Mouse (Mus musculus) frontal cortex, postnatal 36 days (tissue): ENCODE measurements around the gene Dpm2.
A peak's percentile ranks its signal among the peaks of the same experiment; 100 is the strongest.

Experiments used
- DNase-seq, 2 experiments: peaks; one replicate each; pipeline ENCODE4 v3.0.0; 2022; ENCODE audit warnings: low spot score in 2 of 2

Dpm2 gene

GRCm38 (mm10) chr2:32582830-32583799 is 12.5 kb downstream of the Dpm2 start:
- peak; percentile 82 to 94 for DNase-seq

- no peak for DNase-seq
Measured at GRCm38 (mm10) chr2:32585149-32585714, 14.6 kb downstream of the Dpm2 start.

- peak; percentile 87 to 88 for DNase-seq
Measured at GRCm38 (mm10) chr2:32586871-32587351, 16.3 kb downstream of the Dpm2 start, which contains the start of gene St6galnac4. Gene St6galnac4, plus strand, starts transcription at chr2:32587095.

GRCm38 (mm10) chr2:32587731-32588321 is 17.2 kb downstream of the Dpm2 start:
- DNase-seq, result no peak

GRCm38 (mm10) chr2:32589213-32589795 is 18.6 kb downstream of the Dpm2 start:
- DNase-seq, result peak; percentile 68 to 69

- DNase-seq, result no peak
Measured at GRCm38 (mm10) chr2:32590224-32590623, 19.6 kb downstream of the Dpm2 start.

- DNase-seq, result no peak
Measured at GRCm38 (mm10) chr2:32591249-32591648, 20.6 kb downstream of the Dpm2 start.

- DNase-seq, result no peak
Measured at GRCm38 (mm10) chr2:32596725-32597124, 26.1 kb downstream of the Dpm2 start.

GRCm38 (mm10) chr2:32597248-32597647 is 26.6 kb downstream of the Dpm2 start:
- DNase-seq, result no peak

GRCm38 (mm10) chr2:32597699-32598098 is 27.0 kb downstream of the Dpm2 start:
- DNase-seq, result no peak

- DNase-seq, result no peak
Measured at GRCm38 (mm10) chr2:32598506-32598905, 27.8 kb downstream of the Dpm2 start.

- no peak for DNase-seq
Measured at GRCm38 (mm10) chr2:32599409-32599808, 28.8 kb downstream of the Dpm2 start, which contains the start of gene St6galnac6. Gene St6galnac6, plus strand, starts transcription at chr2:32599709.

- no peak for DNase-seq
Measured at GRCm38 (mm10) chr2:32601417-32602065, 30.9 kb downstream of the Dpm2 start.

GRCm38 (mm10) chr2:32602600-32603054 is 32.0 kb downstream of the Dpm2 start:
- peak; percentile 88 to 91 for DNase-seq

GRCm38 (mm10) chr2:32604631-32605030 is 34.0 kb downstream of the Dpm2 start:
- DNase-seq, result no peak

GRCm38 (mm10) chr2:32606161-32607142 is 35.8 kb downstream of the Dpm2 start:
- DNase-seq, result peak; percentile 78 to 80

- peak; percentile 45 to 55 for DNase-seq
Measured at GRCm38 (mm10) chr2:32607262-32607947, 36.7 kb downstream of the Dpm2 start.

GRCm38 (mm10) chr2:32608141-32608777 is 37.6 kb downstream of the Dpm2 start:
- DNase-seq, result peak; percentile 45 to 52
